Mouse (Mus musculus): Measurements from ENCODE around the gene Gm6902. TPM values are rescaled to one million over a fixed set of nuclear protein-coding genes. Genes with fewer than 3 reads are reported as not detected.
"Not testable (repeated sequence)": the region's sequence is repeated elsewhere in the genome, so short reads cannot be mapped to it uniquely, and the experiment has no call there.

The Gm6902 gene
- not detected in 2 replicates for polyA plus RNA-seq (2012)

DNA sequence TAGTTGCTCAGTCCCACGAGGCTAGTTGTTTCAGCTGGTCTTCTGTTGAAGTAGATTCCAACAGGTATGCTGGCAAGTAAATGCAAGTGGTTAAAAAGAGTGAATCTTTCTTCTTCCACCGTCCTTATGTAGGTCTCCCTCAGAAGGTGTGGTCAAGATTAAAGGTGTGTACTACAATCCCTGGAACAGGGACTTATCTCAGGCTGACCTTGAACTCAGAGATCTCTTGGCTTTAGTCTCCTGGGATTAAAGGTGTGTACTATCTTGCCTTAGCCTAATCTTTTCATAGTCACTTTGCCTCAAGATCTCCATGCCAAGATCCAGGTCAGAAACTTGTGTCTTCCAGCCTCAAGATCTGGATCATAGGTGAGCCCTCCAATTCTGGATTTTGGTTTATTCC, at the start of gene Gm6902:
Gene Gm6902 (minus strand): TSS at position 101 of the 400 bp plus-strand sequence.
- not testable (repeated sequence) for H3K9me3 ChIP-seq (ENCODE audit: control insufficient read depth, low read length); H3K27me3 ChIP-seq (ENCODE audit: control insufficient read depth); H3K4me1 ChIP-seq (ENCODE audit: control insufficient read depth); H3K4me3 ChIP-seq (replicated peaks); H3K36me3 ChIP-seq (ENCODE audit: control insufficient read depth)

DNA sequence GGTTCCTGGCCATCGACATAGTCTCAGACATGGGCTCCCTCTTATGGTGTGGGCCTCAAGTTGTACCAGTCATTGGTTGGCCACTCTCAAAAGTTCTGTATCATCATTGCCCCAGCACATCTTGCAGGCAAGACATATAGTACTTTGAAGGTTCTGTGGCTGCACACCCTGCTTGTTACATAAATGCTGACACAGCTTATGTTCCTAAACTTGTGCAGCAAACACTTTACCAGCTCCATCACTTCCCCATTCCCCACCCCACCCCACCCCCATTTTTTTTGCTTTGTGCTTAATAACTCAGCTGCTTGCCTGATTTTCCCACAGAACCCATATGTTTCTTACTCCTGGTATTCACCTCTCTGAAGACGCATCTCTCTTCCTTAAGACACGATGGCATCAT, 22.2 kb upstream of the Gm6902 start, which contains the start of gene Nlrp4e:
Gene Nlrp4e (plus strand): TSS at position 301 of the 400 bp plus-strand sequence.
- H3K27me3 ChIP-seq (ENCODE audit: control insufficient read depth); H3K9me3 ChIP-seq (ENCODE audit: control insufficient read depth, low read length); H3K36me3 ChIP-seq (ENCODE audit: control insufficient read depth): not testable (repeated sequence)

DNA sequence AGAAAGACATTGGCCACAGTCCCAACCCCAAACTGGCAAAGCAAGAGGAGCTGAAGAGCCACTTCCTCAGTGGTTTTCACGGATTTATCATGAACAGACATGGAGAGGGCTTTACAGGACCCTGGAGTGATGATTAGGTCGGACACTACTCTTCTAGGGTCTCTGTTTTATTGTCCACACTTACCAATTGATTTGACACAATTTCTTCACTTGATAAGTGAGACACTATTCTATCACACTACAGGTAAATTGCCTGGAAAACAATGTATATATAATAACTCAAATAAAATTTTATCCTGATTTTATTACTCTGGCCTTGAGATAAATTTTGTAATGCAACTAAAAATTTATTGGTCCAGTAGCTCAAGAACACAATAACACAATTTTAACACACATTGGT, 27.1 kb downstream of the Gm6902 start, which contains the start of gene Vmn1r166:
Gene Vmn1r166 (minus strand): TSS at position 101 of the 400 bp plus-strand sequence.
- not testable (repeated sequence) for H3K9me3 ChIP-seq (ENCODE audit: control insufficient read depth, low read length)

More for the DNA sequence above, 22.2 kb upstream of the Gm6902 start, which contains the start of gene Nlrp4e:
- H3K4me1 ChIP-seq (ENCODE audit: control insufficient read depth); H3K4me3 ChIP-seq (replicated peaks): not testable (repeated sequence)

More for the DNA sequence above, 27.1 kb downstream of the Gm6902 start, which contains the start of gene Vmn1r166:
- H3K27me3 ChIP-seq (ENCODE audit: control insufficient read depth); H3K36me3 ChIP-seq (ENCODE audit: control insufficient read depth); H3K4me3 ChIP-seq (replicated peaks); H3K4me1 ChIP-seq (ENCODE audit: control insufficient read depth): not testable (repeated sequence)

Other genes with a start within 250 kb of the Gm6902 start
- gene Vmn1r163, start 223.4 kb downstream of the Gm6902 start, polyA plus RNA-seq (2012): 0.09 TPM in 1 of 2 replicates, not detected in the other
- not detected in 2 replicates for gene Gm8720, start 211.4 kb downstream of the Gm6902 start, polyA plus RNA-seq (2012)
- not detected in 2 replicates for gene Gm10662, start 134.4 kb downstream of the Gm6902 start, polyA plus RNA-seq (2012)
- gene Vmn1r165, start 61.6 kb downstream of the Gm6902 start, polyA plus RNA-seq (2012): not detected in 2 replicates
- not detected in 2 replicates for gene Vmn1r166, start 27.2 kb downstream of the Gm6902 start, polyA plus RNA-seq (2012)
- not detected in 2 replicates for gene Nlrp4e, start 22.3 kb upstream of the Gm6902 start, polyA plus RNA-seq (2012)
- gene Nlrp5, start 107.0 kb upstream of the Gm6902 start, polyA plus RNA-seq (2012): not detected in 2 replicates
- not detected in 2 replicates for gene Vmn1r167, start 228.3 kb upstream of the Gm6902 start, polyA plus RNA-seq (2012)

Measured in erythroblast, embryonic 14.5 days (primary cell).